Mouse (Mus musculus) ES-Bruce4 (cell line): ENCODE data around the gene Dlx5. TPM values are rescaled to one million over a fixed set of nuclear protein-coding genes. Genes with fewer than 3 reads are reported as not detected.
A peak's percentile ranks its signal among the peaks of the same experiment; 100 is the strongest.

Experiments
- H3K27ac ChIP-seq: 2 replicates; pipeline ENCODE4 v1.5.1; 2012; ENCODE audit warnings: low read length, inconsistent platforms; ENCODE audit not compliant: insufficient read depth
- H3K27me3 ChIP-seq: 2 replicates; pipeline ENCODE4 v1.6.1; 2012; ENCODE audit warnings: mild to moderate bottlenecking, low read length, inconsistent platforms; ENCODE audit not compliant: control insufficient read depth, poor library complexity, insufficient read depth, severe bottlenecking
- H3K36me3 ChIP-seq: 2 replicates; pipeline ENCODE4 v1.6.1; 2012; ENCODE audit warnings: inconsistent platforms, mild to moderate bottlenecking, low read length, moderate library complexity; ENCODE audit not compliant: control insufficient read depth, poor library complexity, insufficient read depth, severe bottlenecking
- H3K4me1 ChIP-seq: one replicate; pipeline ENCODE4 v1.8.1; 2011; ENCODE audit warnings: low read length; ENCODE audit not compliant: control insufficient read depth, insufficient read depth
- H3K4me3 ChIP-seq: 2 replicates; pipeline ENCODE4 v1.5.1; 2011; ENCODE audit warnings: low read depth, mild to moderate bottlenecking, low read length
- H3K9ac ChIP-seq: 2 replicates; pipeline ENCODE4 v1.6.1; 2012; ENCODE audit warnings: low read depth, mild to moderate bottlenecking, inconsistent platforms; ENCODE audit not compliant: poor library complexity, severe bottlenecking
- H3K9me3 ChIP-seq: replicated peaks from 2 replicates; pipeline ENCODE4 v1.6.1; 2012; ENCODE audit warnings: mild to moderate bottlenecking, low read length, inconsistent platforms; ENCODE audit not compliant: control insufficient read depth, poor library complexity, insufficient read depth, severe bottlenecking
- CTCF ChIP-seq: IDR thresholded peaks from one replicate; pipeline ENCODE4 v1.8.1; 2011; ENCODE audit warnings: low read depth, low read length
- EP300 ChIP-seq: IDR thresholded peaks from 2 replicates; pipeline ENCODE4 v1.6.1; 2011; ENCODE audit warnings: low read depth, low read length; ENCODE audit not compliant: insufficient read depth
- POLR2A ChIP-seq: IDR thresholded peaks from one replicate; pipeline ENCODE4 v1.8.1; 2011; ENCODE audit warnings: low read length; ENCODE audit not compliant: insufficient read depth
- polyA plus RNA-seq: library from polyadenylated mRNA; stranded (reverse); fragments of >200 nt; gene quantifications from 2 replicates; pipeline ENCODE4 v1.2.4, GENCODE M21; 2011; ENCODE audit warnings: low read depth; ENCODE audit not compliant: missing spikeins, insufficient read depth, insufficient read length

Dlx5 gene
- polyA plus RNA-seq, 1 experiment: 0.42 TPM

DNA sequence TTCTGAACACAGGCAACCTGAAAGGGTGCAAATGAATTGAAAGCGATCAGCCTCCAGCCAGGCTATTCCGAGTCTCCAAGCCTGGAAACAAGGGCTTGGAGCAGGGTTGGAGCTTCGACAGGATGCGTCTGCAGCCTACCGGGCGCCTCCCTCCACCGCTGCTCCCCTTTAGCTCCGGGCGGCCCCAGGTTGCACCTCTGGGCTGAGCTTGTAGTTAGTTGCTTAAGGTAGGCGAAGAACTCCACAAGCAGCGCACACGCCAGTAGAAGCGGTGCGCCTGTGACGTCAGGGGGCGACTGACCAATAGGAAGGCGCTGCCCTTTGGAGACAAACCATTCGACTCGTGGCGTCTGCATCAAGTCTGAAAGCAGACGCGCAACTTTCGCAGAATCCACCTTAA lies 19.3 kb downstream of the Dlx5 start:
- 0 out of 2 replicates have a peak overlapping the region, but pooled peaks have one; percentile 36 for H3K4me3 ChIP-seq
- no peak overlapping the region for H3K27ac ChIP-seq
- TF ChIP-seq CTCF (no peak), POLR2A (no peak), EP300 (no peak)
- no peaks in the 10 kb centered on the region for H3K9me3 ChIP-seq
- no peak overlapping the region for H3K9ac ChIP-seq
- peaks cover 51% of the 10 kb centered on the region for H3K27me3 ChIP-seq
- peaks cover 3% of the 10 kb centered on the region for H3K4me1 ChIP-seq
- no peaks in the 10 kb centered on the region for H3K36me3 ChIP-seq

DNA sequence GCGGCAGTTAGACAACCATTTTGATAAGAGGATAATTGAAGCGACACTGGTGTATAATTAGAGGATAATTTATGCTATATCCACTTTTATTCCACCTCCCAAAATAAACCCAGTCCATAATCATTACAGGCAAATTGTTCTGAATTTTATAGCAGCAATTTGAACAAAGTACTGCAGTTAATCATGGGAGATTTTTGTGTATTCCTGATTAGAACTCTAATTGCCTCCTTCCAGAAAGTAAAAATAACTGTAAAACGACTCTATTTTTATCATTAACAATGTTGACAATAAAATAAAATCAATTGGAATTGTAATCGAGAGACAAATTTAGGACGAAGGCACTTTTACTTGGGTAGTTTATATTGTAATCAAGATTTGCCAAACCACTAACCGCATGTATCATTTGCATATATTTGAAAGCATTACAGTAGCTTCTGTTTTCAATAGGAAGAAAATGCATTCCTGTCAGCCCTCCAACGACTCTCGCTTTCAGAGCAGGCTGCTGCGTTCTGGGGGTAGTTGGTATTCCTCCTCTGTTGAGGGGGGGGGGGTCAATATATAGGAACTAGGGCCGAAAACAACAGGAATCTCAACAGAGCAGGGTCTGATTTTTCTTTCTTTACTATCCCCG lies 20.0 kb downstream of the Dlx5 start:
- no peaks in the 10 kb centered on the region for H3K9me3 ChIP-seq
- H3K27me3 ChIP-seq: peaks cover 51% of the 10 kb centered on the region
- no peak overlapping the region for H3K9ac ChIP-seq
- H3K4me3 ChIP-seq: no peak overlapping the region
- H3K27ac ChIP-seq: no peak overlapping the region
- no peaks in the 10 kb centered on the region for H3K36me3 ChIP-seq
- TF ChIP-seq POLR2A: no peak
- TF ChIP-seq EP300: no peak
- no peak for TF ChIP-seq CTCF
- peaks cover 3% of the 10 kb centered on the region for H3K4me1 ChIP-seq

DNA sequence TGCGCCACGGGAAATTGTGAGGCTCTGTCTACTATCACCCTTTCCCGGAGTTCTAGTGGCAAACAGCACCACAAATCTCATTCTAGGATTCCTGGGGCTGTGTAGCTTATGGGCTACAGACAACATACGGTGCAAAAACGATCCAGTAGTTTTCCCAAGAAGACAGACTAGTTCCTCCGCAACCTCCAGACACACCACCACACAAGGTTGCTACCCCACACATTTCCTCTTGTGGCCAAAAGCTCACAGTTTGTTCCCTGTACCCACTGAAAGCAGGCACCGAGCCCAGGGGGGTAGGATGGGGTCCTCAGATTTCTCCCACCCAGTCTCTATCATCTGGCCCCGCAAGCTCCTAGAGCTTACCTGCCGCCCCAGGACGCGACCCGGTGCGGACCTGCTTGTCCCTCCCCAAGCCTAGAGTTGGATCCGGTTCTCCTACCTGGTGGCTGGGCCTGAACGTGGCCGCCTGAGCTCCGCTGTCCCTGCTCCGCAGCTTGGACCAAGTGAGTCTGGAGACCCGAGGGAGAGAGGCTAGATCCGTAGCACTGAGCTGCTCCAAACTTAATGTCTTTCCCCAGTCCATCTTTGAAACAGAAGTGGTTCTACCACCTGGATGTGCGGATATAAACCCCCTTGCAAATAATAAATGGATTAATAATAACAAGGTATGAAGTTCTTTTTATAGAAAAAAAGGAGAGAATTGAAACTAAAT lies 20.6 kb downstream of the Dlx5 start:
- Histone ChIP-seq H3K9ac (no peak overlapping the region), H3K4me3 (no peak overlapping the region), H3K36me3 (no peaks in the 10 kb centered on the region), H3K9me3 (no peaks in the 10 kb centered on the region), H3K27me3 (peaks cover 55% of the 10 kb centered on the region), H3K27ac (no peak overlapping the region), H3K4me1 (peaks cover 3% of the 10 kb centered on the region)
- no peak for TF ChIP-seq CTCF
- no peak for TF ChIP-seq POLR2A
- TF ChIP-seq EP300: no peak

DNA sequence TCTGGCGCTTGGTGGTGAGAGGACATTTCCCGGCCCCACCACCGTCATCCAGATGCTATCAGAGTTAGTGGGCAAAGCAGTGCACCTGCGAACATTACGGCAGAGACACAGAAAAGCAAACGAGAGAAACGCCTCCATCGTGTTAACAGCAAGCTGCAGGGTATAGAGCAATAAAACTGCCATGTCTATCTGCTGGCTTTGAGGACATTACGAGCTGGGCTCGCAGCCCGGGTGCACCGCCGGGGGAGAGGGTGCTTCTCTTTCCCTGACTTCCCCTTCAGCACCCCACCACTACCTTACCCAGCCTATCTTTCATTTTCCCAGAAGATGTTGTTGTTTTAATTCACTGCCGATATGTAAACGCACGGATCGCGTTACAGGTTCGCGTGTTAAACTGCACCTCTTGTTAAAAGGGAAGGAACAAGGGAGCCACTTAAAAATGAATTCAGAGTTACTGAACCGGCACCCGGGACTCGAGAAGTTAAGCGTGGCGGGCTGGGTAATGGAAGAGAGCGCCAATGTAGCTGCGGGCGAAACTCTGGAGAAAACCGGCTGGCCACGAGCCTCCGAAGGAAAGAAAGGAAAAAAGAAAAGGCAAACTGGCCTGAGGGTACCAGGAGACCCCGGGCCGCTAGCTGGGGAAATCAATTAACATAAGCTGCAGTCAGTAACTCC lies 21.3 kb downstream of the Dlx5 start:
- peak overlapping the region; percentile 29; the same call in 1 of the 2 replicates for H3K4me3 ChIP-seq
- no peaks in the 10 kb centered on the region for H3K36me3 ChIP-seq
- TF ChIP-seq POLR2A (no peak), CTCF (no peak), EP300 (no peak)

DNA sequence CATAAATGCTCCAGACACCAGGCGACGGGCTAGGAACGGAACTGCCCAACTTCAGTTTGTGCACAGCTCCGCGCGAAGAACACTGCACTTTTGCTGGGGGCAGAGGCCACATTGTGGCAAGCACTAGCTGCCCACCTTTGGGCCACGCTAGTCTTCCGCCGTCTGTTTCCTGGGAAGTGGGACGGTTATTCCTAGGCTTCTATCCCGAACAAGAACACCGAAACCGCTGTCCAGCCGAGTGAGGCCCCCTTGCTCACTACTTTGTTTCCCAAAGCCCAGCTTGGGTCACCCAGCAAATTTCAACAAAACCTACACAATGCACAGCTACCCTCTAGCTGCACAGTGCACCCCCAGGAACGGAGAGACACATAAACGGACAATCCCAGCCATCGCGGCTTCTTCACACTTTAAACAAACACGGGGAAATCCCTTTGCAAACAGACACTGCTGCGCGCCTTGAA lies 21.9 kb downstream of the Dlx5 start:
- H3K27me3 ChIP-seq: peaks cover 57% of the 10 kb centered on the region
- H3K9ac ChIP-seq: no peak overlapping the region
- H3K4me3 ChIP-seq: peak overlapping the region; percentile 29
- no peaks in the 10 kb centered on the region for H3K36me3 ChIP-seq
- H3K4me1 ChIP-seq: peaks cover 3% of the 10 kb centered on the region
- no peaks in the 10 kb centered on the region for H3K9me3 ChIP-seq
- TF ChIP-seq CTCF: no peak
- no peak for TF ChIP-seq EP300
- TF ChIP-seq POLR2A: no peak
- H3K27ac ChIP-seq: no peak overlapping the region

More for the DNA sequence above, 21.3 kb downstream of the Dlx5 start:
- Histone ChIP-seq H3K4me1 (peaks cover 3% of the 10 kb centered on the region), H3K9ac (no peak overlapping the region), H3K9me3 (no peaks in the 10 kb centered on the region), H3K27ac (no peak overlapping the region), H3K27me3 (peaks cover 56% of the 10 kb centered on the region)
